Mouse (Mus musculus): ENCODE data around the gene Fbln2. TPM values are rescaled to one million over a fixed set of nuclear protein-coding genes. Genes with fewer than 3 reads are reported as not detected.

The Fbln2 gene
- polyA plus RNA-seq, 1 experiment: 0.07 TPM

GRCm38 (mm10) chr6:91186934-91187333 lies 25.3 kb upstream of the Fbln2 start:
- no peaks in the 10 kb centered on the region for H3K9me3 ChIP-seq (ENCODE audit: control insufficient read depth, low read length)
- H3K4me1 ChIP-seq (ENCODE audit: control insufficient read depth): peaks cover 8% of the 10 kb centered on the region
- peaks cover 7% of the 10 kb centered on the region; the same call in 1 of the 2 replicates for H3K27me3 ChIP-seq (ENCODE audit: control insufficient read depth)
- no peak for TF ChIP-seq TAL1 (IDR thresholded peaks at IDR 0.05; ENCODE audit: low read length)
- TF ChIP-seq GATA1 (IDR thresholded peaks at IDR 0.05; ENCODE audit: low read length): no peak
- no peak overlapping the region for H3K4me3 ChIP-seq (replicated peaks)
- no peaks in the 10 kb centered on the region for H3K36me3 ChIP-seq (ENCODE audit: control insufficient read depth)

- no peaks in the 10 kb centered on the region for H3K36me3 ChIP-seq (ENCODE audit: control insufficient read depth)
- TF ChIP-seq TAL1 (IDR thresholded peaks at IDR 0.05; ENCODE audit: low read length): no peak
- no peak for TF ChIP-seq GATA1 (IDR thresholded peaks at IDR 0.05; ENCODE audit: low read length)
- no peak overlapping the region for H3K4me3 ChIP-seq (replicated peaks)
- peaks cover 3% of the 10 kb centered on the region; the same call in 1 of the 2 replicates for H3K27me3 ChIP-seq (ENCODE audit: control insufficient read depth)
- H3K4me1 ChIP-seq (ENCODE audit: control insufficient read depth): peaks cover 8% of the 10 kb centered on the region
- no peaks in the 10 kb centered on the region for H3K9me3 ChIP-seq (ENCODE audit: control insufficient read depth, low read length)
These were observed 24.4 kb upstream of the Fbln2 start for GRCm38 (mm10) chr6:91187871-91188270.

GRCm38 (mm10) chr6:91189971-91190370 lies 22.3 kb upstream of the Fbln2 start:
- no peaks in the 10 kb centered on the region for H3K36me3 ChIP-seq (ENCODE audit: control insufficient read depth)
- H3K4me3 ChIP-seq (replicated peaks): no peak overlapping the region
- H3K4me1 ChIP-seq (ENCODE audit: control insufficient read depth): no peaks in the 10 kb centered on the region; the same call in 1 of the 2 replicates
- no peaks in the 10 kb centered on the region for H3K9me3 ChIP-seq (ENCODE audit: control insufficient read depth, low read length)
- H3K27me3 ChIP-seq (ENCODE audit: control insufficient read depth): peaks cover 3% of the 10 kb centered on the region; the same call in 1 of the 2 replicates
- no peak for TF ChIP-seq TAL1 (IDR thresholded peaks at IDR 0.05; ENCODE audit: low read length)

GRCm38 (mm10) chr6:91191465-91191864 lies 20.8 kb upstream of the Fbln2 start:
- no peak for TF ChIP-seq TAL1 (IDR thresholded peaks at IDR 0.05; ENCODE audit: low read length)
- TF ChIP-seq GATA1 (IDR thresholded peaks at IDR 0.05; ENCODE audit: low read length): no peak
- Histone ChIP-seq H3K4me3 (replicated peaks) (no peak overlapping the region), H3K9me3 (ENCODE audit: control insufficient read depth, low read length) (no peaks in the 10 kb centered on the region), H3K36me3 (ENCODE audit: control insufficient read depth) (no peaks in the 10 kb centered on the region), H3K27me3 (ENCODE audit: control insufficient read depth) (peaks cover 3% of the 10 kb centered on the region), H3K4me1 (ENCODE audit: control insufficient read depth) (no peaks in the 10 kb centered on the region; the same call in 1 of the 2 replicates)

- H3K9me3 ChIP-seq (ENCODE audit: control insufficient read depth, low read length): no peaks in the 10 kb centered on the region
- H3K36me3 ChIP-seq (ENCODE audit: control insufficient read depth): no peaks in the 10 kb centered on the region
- TF ChIP-seq GATA1 (IDR thresholded peaks at IDR 0.05; ENCODE audit: low read length) (no peak), TAL1 (IDR thresholded peaks at IDR 0.05; ENCODE audit: low read length) (no peak)
- peaks cover 3% of the 10 kb centered on the region for H3K27me3 ChIP-seq (ENCODE audit: control insufficient read depth)
- H3K4me1 ChIP-seq (ENCODE audit: control insufficient read depth): no peaks in the 10 kb centered on the region; the same call in 1 of the 2 replicates
- H3K4me3 ChIP-seq (replicated peaks): no peak overlapping the region
These were observed 19.8 kb upstream of the Fbln2 start for GRCm38 (mm10) chr6:91192421-91192820.

GRCm38 (mm10) chr6:91192851-91193545 lies 19.3 kb upstream of the Fbln2 start:
- Histone ChIP-seq H3K4me1 (ENCODE audit: control insufficient read depth) (no peaks in the 10 kb centered on the region; the same call in 1 of the 2 replicates), H3K4me3 (replicated peaks) (no peak overlapping the region)
- TF ChIP-seq GATA1 (IDR thresholded peaks at IDR 0.05; ENCODE audit: low read length) (no peak), TAL1 (IDR thresholded peaks at IDR 0.05; ENCODE audit: low read length) (no peak)

GRCm38 (mm10) chr6:91198456-91198855 lies 13.8 kb upstream of the Fbln2 start:
- Histone ChIP-seq H3K4me3 (replicated peaks) (no peak overlapping the region), H3K27me3 (ENCODE audit: control insufficient read depth) (peaks cover 5% of the 10 kb centered on the region), H3K4me1 (ENCODE audit: control insufficient read depth) (no peaks in the 10 kb centered on the region), H3K9me3 (ENCODE audit: control insufficient read depth, low read length) (peaks cover 4% of the 10 kb centered on the region), H3K36me3 (ENCODE audit: control insufficient read depth) (no peaks in the 10 kb centered on the region)
- no peak for TF ChIP-seq TAL1 (IDR thresholded peaks at IDR 0.05; ENCODE audit: low read length)

More at GRCm38 (mm10) chr6:91192851-91193545, 19.3 kb upstream of the Fbln2 start:
- H3K9me3 ChIP-seq (ENCODE audit: control insufficient read depth, low read length): peaks cover 2% of the 10 kb centered on the region
- no peaks in the 10 kb centered on the region for H3K36me3 ChIP-seq (ENCODE audit: control insufficient read depth)
- H3K27me3 ChIP-seq (ENCODE audit: control insufficient read depth): peaks cover 2% of the 10 kb centered on the region

GRCm38 (mm10) chr6:91200429-91201188 lies 11.6 kb upstream of the Fbln2 start:
- no peak overlapping the region for H3K4me3 ChIP-seq (replicated peaks)
- peaks cover 4% of the 10 kb centered on the region for H3K9me3 ChIP-seq (ENCODE audit: control insufficient read depth, low read length)
- no peaks in the 10 kb centered on the region for H3K4me1 ChIP-seq (ENCODE audit: control insufficient read depth)
- H3K27me3 ChIP-seq (ENCODE audit: control insufficient read depth): peaks cover 5% of the 10 kb centered on the region; the same call in 1 of the 2 replicates
- TF ChIP-seq TAL1 (IDR thresholded peaks at IDR 0.05; ENCODE audit: low read length) (no peak), GATA1 (IDR thresholded peaks at IDR 0.05; ENCODE audit: low read length) (no peak)
- H3K36me3 ChIP-seq (ENCODE audit: control insufficient read depth): no peaks in the 10 kb centered on the region

GRCm38 (mm10) chr6:91201881-91202341 lies 10.3 kb upstream of the Fbln2 start:
- no peak for TF ChIP-seq TAL1 (IDR thresholded peaks at IDR 0.05; ENCODE audit: low read length)
- no peak; the same call in 1 of the 2 replicates for TF ChIP-seq GATA1 (IDR thresholded peaks at IDR 0.05; ENCODE audit: low read length)
- H3K27me3 ChIP-seq (ENCODE audit: control insufficient read depth): peaks cover 5% of the 10 kb centered on the region; the same call in 1 of the 2 replicates
- no peaks in the 10 kb centered on the region for H3K4me1 ChIP-seq (ENCODE audit: control insufficient read depth)
- H3K9me3 ChIP-seq (ENCODE audit: control insufficient read depth, low read length): peaks cover 4% of the 10 kb centered on the region
- H3K36me3 ChIP-seq (ENCODE audit: control insufficient read depth): no peaks in the 10 kb centered on the region
- no peak overlapping the region for H3K4me3 ChIP-seq (replicated peaks)

All from erythroblast, embryonic 14.5 days (primary cell).